Comparison of ENCODE assay signal across 26 mouse cellular contexts in the genomic region with DNA sequence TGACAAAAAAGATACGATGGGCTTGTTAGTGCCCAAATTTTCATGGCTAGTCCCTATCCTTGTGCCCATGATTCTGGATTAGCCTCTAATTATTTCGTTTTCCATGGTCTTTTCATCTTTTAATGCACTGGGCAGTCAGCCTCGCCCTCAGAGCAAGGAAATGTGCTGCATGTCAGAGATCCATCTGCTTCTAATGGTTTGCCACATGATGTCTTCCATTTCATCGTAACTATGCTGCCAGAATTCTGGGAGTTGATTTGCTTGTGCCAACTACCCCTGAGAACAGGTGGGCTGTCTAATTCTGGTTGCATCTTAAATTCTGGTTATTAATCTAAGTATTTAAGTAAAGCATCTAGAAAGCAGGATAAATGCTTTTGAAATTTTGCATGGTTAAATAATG.
A peak's percentile ranks its signal among the peaks of the same experiment; 100 is the strongest.
DNase-seq lines count a peak whose midpoint lies in the region; ATAC-seq and TF ChIP-seq lines count a peak whose summit lies in the region.
"Had no signal": no experiment of that assay in that cellular context is flagged by ENCODE, and none has a peak within 500 bp of the region (broad histone marks: within the 10 kb centered on the region; RNA-seq: fewer than 3 reads in every experiment).

No protein-coding gene starts in this region.

- H3K4me3 ChIP-seq in hindbrain, postnatal 0 days (ENCODE audit: low read length): no peak overlapping the region
- no peak overlapping the region for H3K4me3 ChIP-seq in hindbrain, embryonic 12.5 days
- H3K4me3 ChIP-seq in liver, embryonic 12.5 days: no peak overlapping the region
- H3K4me3 ChIP-seq: embryonic facial prominence, embryonic 10.5 days; embryonic facial prominence, embryonic 13.5 days; erythroblast, embryonic 14.5 days; forebrain, embryonic 13.5 days; heart, adult 2 months; heart, embryonic 10.5 days; heart, embryonic 13.5 days; hindbrain, embryonic 15.5 days; intestine, embryonic 15.5 days had no signal

- no peak overlapping the region for H3K4me2 ChIP-seq in hindbrain, postnatal 0 days (ENCODE audit: low read depth, low read length)
- no peak overlapping the region for H3K4me2 ChIP-seq in hindbrain, embryonic 12.5 days (replicated peaks)
- H3K4me2 ChIP-seq in liver, embryonic 12.5 days: no peak overlapping the region
- H3K4me2 ChIP-seq: embryonic facial prominence, embryonic 13.5 days; forebrain, embryonic 13.5 days; heart, embryonic 13.5 days; hindbrain, embryonic 15.5 days; intestine, embryonic 15.5 days had no signal

- H3K9ac ChIP-seq in hindbrain, postnatal 0 days (replicated peaks; ENCODE audit: low read length): no peak overlapping the region
- no peak overlapping the region for H3K9ac ChIP-seq in hindbrain, embryonic 12.5 days
- H3K9ac ChIP-seq in liver, embryonic 12.5 days: no peak overlapping the region
- H3K9ac ChIP-seq: embryonic facial prominence, embryonic 13.5 days; forebrain, embryonic 13.5 days; heart, embryonic 13.5 days; hindbrain, embryonic 15.5 days; intestine, embryonic 15.5 days had no signal

- no peak overlapping the region for H3K27ac ChIP-seq in hindbrain, postnatal 0 days
- H3K27ac ChIP-seq in hindbrain, embryonic 12.5 days: no peak overlapping the region
- no peak overlapping the region for H3K27ac ChIP-seq in liver, embryonic 12.5 days
- H3K27ac ChIP-seq: embryonic facial prominence, embryonic 10.5 days; embryonic facial prominence, embryonic 13.5 days; forebrain, embryonic 13.5 days; heart, adult 2 months; heart, embryonic 10.5 days; heart, embryonic 13.5 days; hindbrain, embryonic 15.5 days; intestine, embryonic 15.5 days had no signal

- TF ChIP-seq POLR2A in brain, embryonic 14.5 days (IDR thresholded peaks at IDR 0.05; ENCODE audit: borderline replicate concordance, extremely low read depth, insufficient read depth, insufficient read length, poor library complexity, severe bottlenecking): no peak

- no peaks in the 10 kb centered on the region for H3K9me3 ChIP-seq in hindbrain, postnatal 0 days (ENCODE audit: low read length)
- no peaks in the 10 kb centered on the region for H3K9me3 ChIP-seq in hindbrain, embryonic 12.5 days (replicated peaks)
- H3K9me3 ChIP-seq in liver, embryonic 12.5 days (replicated peaks): no peaks in the 10 kb centered on the region; the same call in 1 of the 2 replicates
- H3K9me3 ChIP-seq: embryonic facial prominence, embryonic 13.5 days; forebrain, embryonic 13.5 days; heart, embryonic 13.5 days; hindbrain, embryonic 15.5 days; intestine, embryonic 15.5 days had no signal

- H3K4me1 ChIP-seq in hindbrain, postnatal 0 days (ENCODE audit: insufficient read depth, low read length): no peaks in the 10 kb centered on the region
- H3K4me1 ChIP-seq in hindbrain, embryonic 12.5 days: no peaks in the 10 kb centered on the region
- no peaks in the 10 kb centered on the region for H3K4me1 ChIP-seq in liver, embryonic 12.5 days
- H3K4me1 ChIP-seq: embryonic facial prominence, embryonic 10.5 days; embryonic facial prominence, embryonic 13.5 days; forebrain, embryonic 13.5 days; heart, embryonic 10.5 days; heart, embryonic 13.5 days; hindbrain, embryonic 15.5 days; intestine, embryonic 15.5 days had no signal

- DNase-seq in cerebellum, postnatal 25 days: peak; percentile 2 to 4
- no peak for DNase-seq in cerebellum, adult 9-11 months
- DNase-seq in hindbrain, postnatal 0 days (ENCODE audit: low spot score): peak; percentile 12
- peak; percentile 24 for DNase-seq in brain, embryonic 14.5 days (ENCODE audit: low read depth)
- DNase-seq: adrenal gland, adult 2 months; adrenal gland, postnatal 14 days; cerebellum, adult 11-12 months; cerebellum, adult 9-10 months; embryo, embryonic 11 days; gastrocnemius, postnatal 10 days; gastrocnemius, postnatal 36 days; heart, adult 2 months; heart, postnatal 14 days; heart, postnatal 4 days; kidney, adult 11 months had no signal

- 52% methylated on average over 4 of the region's 4 CpGs for WGBS in hindbrain, postnatal 0 days
- 64% methylated on average over 4 of the region's 4 CpGs for WGBS in hindbrain, embryonic 12.5 days
- WGBS in liver, embryonic 12.5 days (ENCODE audit: insufficient replicate concordance): 48% methylated on average over 4 of the region's 4 CpGs

- no peak for ATAC-seq in hindbrain, postnatal 0 days
- ATAC-seq in hindbrain, embryonic 12.5 days (ENCODE audit: low FRiP score): no peak
- no peak for ATAC-seq in liver, embryonic 12.5 days
- ATAC-seq: CD4-positive, CD25-positive, alpha-beta regulatory T cell, adult 4 months; forebrain, embryonic 13.5 days; intestine, embryonic 15.5 days had no signal

- no peaks in the 10 kb centered on the region for H3K36me3 ChIP-seq in hindbrain, postnatal 0 days (ENCODE audit: insufficient read depth, low read length)
- H3K36me3 ChIP-seq in hindbrain, embryonic 12.5 days: no peaks in the 10 kb centered on the region
- H3K36me3 ChIP-seq in liver, embryonic 12.5 days: no peaks in the 10 kb centered on the region
- H3K36me3 ChIP-seq: embryonic facial prominence, embryonic 10.5 days; embryonic facial prominence, embryonic 13.5 days; heart, embryonic 10.5 days; heart, embryonic 13.5 days; hindbrain, embryonic 15.5 days; intestine, embryonic 15.5 days had no signal

- no peaks in the 10 kb centered on the region for H3K27me3 ChIP-seq in hindbrain, postnatal 0 days (ENCODE audit: insufficient read depth, low read length)
- H3K27me3 ChIP-seq in hindbrain, embryonic 12.5 days: no peaks in the 10 kb centered on the region
- no peaks in the 10 kb centered on the region for H3K27me3 ChIP-seq in liver, embryonic 12.5 days (replicated peaks)
- H3K27me3 ChIP-seq: embryonic facial prominence, embryonic 13.5 days; forebrain, embryonic 13.5 days; heart, embryonic 13.5 days; hindbrain, embryonic 15.5 days; intestine, embryonic 15.5 days had no signal

- TF ChIP-seq CTCF in hindbrain, postnatal 0 days (IDR thresholded peaks at IDR 0.05; ENCODE audit: low read depth): no peak
- TF ChIP-seq CTCF in brain, embryonic 14.5 days (IDR thresholded peaks at IDR 0.05; ENCODE audit: borderline replicate concordance, extremely low read depth, insufficient read depth, insufficient read length): no peak
